In genomic region chr19:47910117-47910618, GRCm38 (mm10) we compare ENCODE assay signal across 9 mouse cellular contexts. TPM values are rescaled to one million over a fixed set of nuclear protein-coding genes. Genes with fewer than 3 reads are reported as not detected.
DNase-seq lines count a peak whose midpoint lies in the region; ATAC-seq and TF ChIP-seq lines count a peak whose summit lies in the region.
"Had no signal": no experiment of that assay in that cellular context is flagged by ENCODE, and none has a peak within 500 bp of the region (broad histone marks: within the 10 kb centered on the region; RNA-seq: fewer than 3 reads in every experiment).

No protein-coding gene starts in this region.

- no peak overlapping the region for H3K27ac ChIP-seq in kidney, postnatal 0 days
- peak overlapping the region; percentile 94 for H3K27ac ChIP-seq in forebrain, embryonic 11.5 days (ENCODE audit: low read depth, low read length)
- no peak overlapping the region; the same call in 1 of the 2 replicates for H3K27ac ChIP-seq in limb, embryonic 15.5 days
- H3K27ac ChIP-seq: layer of hippocampus, adult 2 months had no signal

- H3K4me2 ChIP-seq in kidney, postnatal 0 days (ENCODE audit: low read length) = peak overlapping the region; percentile 53
- H3K4me2 ChIP-seq in forebrain, embryonic 11.5 days (ENCODE audit: low read depth, low read length, severe bottlenecking) = peak overlapping the region; percentile 59
- H3K4me2 ChIP-seq in limb, embryonic 15.5 days = peak overlapping the region; percentile 42; the same call in 1 of the 2 replicates

- H3K9me3 ChIP-seq in kidney, postnatal 0 days (replicated peaks; ENCODE audit: low read length) = no peaks in the 10 kb centered on the region
- no peaks in the 10 kb centered on the region for H3K9me3 ChIP-seq in forebrain, embryonic 11.5 days (ENCODE audit: control insufficient read depth, low read length)
- H3K9me3 ChIP-seq in limb, embryonic 15.5 days = no peaks in the 10 kb centered on the region

- peaks cover 5% of the 10 kb centered on the region; the same call in 1 of the 2 replicates for H3K4me1 ChIP-seq in kidney, postnatal 0 days (replicated peaks; ENCODE audit: insufficient read depth, low read length)
- H3K4me1 ChIP-seq in forebrain, embryonic 11.5 days (replicated peaks; ENCODE audit: control insufficient read depth, insufficient read depth, low read length) = peaks cover 12% of the 10 kb centered on the region
- peaks cover 32% of the 10 kb centered on the region for H3K4me1 ChIP-seq in limb, embryonic 15.5 days

- no peak for TF ChIP-seq CTCF in kidney, postnatal 0 days (IDR thresholded peaks at IDR 0.05; ENCODE audit: low read depth)

- peak overlapping the region; percentile 3; the same call in 1 of the 2 replicates for H3K9ac ChIP-seq in kidney, postnatal 0 days (ENCODE audit: low read depth, low read length)
- H3K9ac ChIP-seq in forebrain, embryonic 11.5 days (ENCODE audit: low read length) = peak overlapping the region; percentile 82
- H3K9ac ChIP-seq in limb, embryonic 15.5 days = no peak overlapping the region

- no peaks in the 10 kb centered on the region for H3K36me3 ChIP-seq in kidney, postnatal 0 days (ENCODE audit: insufficient read depth, low read length)
- no peaks in the 10 kb centered on the region for H3K36me3 ChIP-seq in forebrain, embryonic 11.5 days (ENCODE audit: control insufficient read depth, insufficient read depth, low read length)
- peaks cover 12% of the 10 kb centered on the region; the same call in 1 of the 2 replicates for H3K36me3 ChIP-seq in limb, embryonic 15.5 days
- peaks cover 2% of the 10 kb centered on the region; the same call in 1 of the 2 replicates for H3K36me3 ChIP-seq in splenic B cell, adult 2 months (ENCODE audit: control insufficient read depth, insufficient read depth, low read length, poor library complexity, severe bottlenecking)

- H3K4me3 ChIP-seq in kidney, postnatal 0 days (replicated peaks; ENCODE audit: low read depth, low read length) = no peak overlapping the region
- H3K4me3 ChIP-seq in forebrain, embryonic 11.5 days (ENCODE audit: low read depth, low read length) = 0 out of 2 replicates have a peak overlapping the region, but pooled peaks have one; percentile 26
- H3K4me3 ChIP-seq in limb, embryonic 15.5 days = no peak overlapping the region
- H3K4me3 ChIP-seq: layer of hippocampus, adult 2 months had no signal

- WGBS in kidney, postnatal 0 days = 50% methylated on average over 3 of the region's 4 CpGs
- 43% methylated on average over 3 of the region's 4 CpGs for WGBS in forebrain, embryonic 11.5 days
- 43% methylated on average over 3 of the region's 4 CpGs for WGBS in limb, embryonic 15.5 days

- H3K27me3 ChIP-seq in kidney, postnatal 0 days (ENCODE audit: insufficient read depth, low read length) = no peaks in the 10 kb centered on the region
- H3K27me3 ChIP-seq in forebrain, embryonic 11.5 days (ENCODE audit: control insufficient read depth, insufficient read depth, low read length) = no peaks in the 10 kb centered on the region
- no peaks in the 10 kb centered on the region for H3K27me3 ChIP-seq in limb, embryonic 15.5 days
- H3K27me3 ChIP-seq in splenic B cell, adult 2 months (ENCODE audit: control insufficient read depth, insufficient read depth, low read length, poor library complexity, severe bottlenecking) = no peaks in the 10 kb centered on the region

- DNase-seq in kidney, postnatal 0 days (ENCODE audit: low spot score) = no peak
- no peak for DNase-seq in kidney, postnatal 36 days
- DNase-seq in forebrain, embryonic 11.5 days (ENCODE audit: low spot score) = no peak
- DNase-seq in splenic B cell, adult 2 months (ENCODE audit: low read depth, low spot score) = peak; percentile 68
- DNase-seq in urinary bladder, postnatal 14 days (ENCODE audit: low spot score) = no peak
- no peak for DNase-seq in cerebellum, postnatal 4 days (ENCODE audit: low spot score in 2 of 2)
- no peak for DNase-seq in adrenal gland, postnatal 25 days

- ATAC-seq in kidney, postnatal 0 days (replicated peaks; ENCODE audit: low FRiP score, low read depth) = no peak
- peak; percentile 18 for ATAC-seq in forebrain, embryonic 11.5 days (replicated peaks; ENCODE audit: low FRiP score)
- ATAC-seq in limb, embryonic 15.5 days (ENCODE audit: insufficient number of reproducible peaks, low FRiP score, low TSS enrichment, low read depth) = no peak

RNA-seq across cellular contexts. Expression of gene Cfap43, which starts 8.9 kb away (rescaled TPM):
- 0.06 and 0.16 TPM in 2 replicates for polyA plus RNA-seq in kidney, postnatal 0 days (2015; fragmentation: Nextera tagmentation; extraction: Ambion mirVana)
- 0.04 and 0.15 TPM in 2 replicates for polyA plus RNA-seq in forebrain, embryonic 11.5 days (2014; fragmentation: Nextera tagmentation; extraction: Ambion mirVana)
- polyA plus RNA-seq in limb, embryonic 15.5 days (2015; fragmentation: Nextera tagmentation; extraction: Ambion mirVana) = 0.34 and 0.47 TPM in 2 replicates
- total RNA-seq in adrenal gland, postnatal 25 days (2021) = not detected in 2 replicates

RNA-seq across cellular contexts. Expression of gene Itprip, which starts 8.9 kb away (rescaled TPM):
- polyA plus RNA-seq in kidney, postnatal 0 days (2015; fragmentation: Nextera tagmentation; extraction: Ambion mirVana) = 10.7 and 12.1 TPM in 2 replicates
- polyA plus RNA-seq in forebrain, embryonic 11.5 days (2014; fragmentation: Nextera tagmentation; extraction: Ambion mirVana) = 18.8 and 20.4 TPM in 2 replicates
- 23.0 and 24.3 TPM in 2 replicates for polyA plus RNA-seq in limb, embryonic 15.5 days (2015; fragmentation: Nextera tagmentation; extraction: Ambion mirVana)
- 11.8 and 17.0 TPM in 2 replicates for total RNA-seq in adrenal gland, postnatal 25 days (2021)

RNA-seq across cellular contexts. Expression of gene Cfap58, which starts 27.3 kb away (rescaled TPM):
- polyA plus RNA-seq in kidney, postnatal 0 days (2015; fragmentation: Nextera tagmentation; extraction: Ambion mirVana) = 0.09 TPM in 1 of 2 replicates, not detected in the other
- polyA plus RNA-seq in forebrain, embryonic 11.5 days (2014; fragmentation: Nextera tagmentation; extraction: Ambion mirVana) = not detected in 2 replicates
- polyA plus RNA-seq in limb, embryonic 15.5 days (2015; fragmentation: Nextera tagmentation; extraction: Ambion mirVana) = not detected in 2 replicates
- not detected in 2 replicates for total RNA-seq in adrenal gland, postnatal 25 days (2021)

RNA-seq across cellular contexts. Expression of gene Gsto2, which starts 44.8 kb away (rescaled TPM):
- 1.7 and 1.9 TPM in 2 replicates for polyA plus RNA-seq in kidney, postnatal 0 days (2015; fragmentation: Nextera tagmentation; extraction: Ambion mirVana)
- polyA plus RNA-seq in forebrain, embryonic 11.5 days (2014; fragmentation: Nextera tagmentation; extraction: Ambion mirVana) = 0.76 and 1.1 TPM in 2 replicates
- 1.1 and 1.3 TPM in 2 replicates for polyA plus RNA-seq in limb, embryonic 15.5 days (2015; fragmentation: Nextera tagmentation; extraction: Ambion mirVana)
- 1.4 and 2.9 TPM in 2 replicates for total RNA-seq in adrenal gland, postnatal 25 days (2021)

RNA-seq across cellular contexts. Expression of gene Gsto1, which starts 55.4 kb away (rescaled TPM):
- polyA plus RNA-seq in kidney, postnatal 0 days (2015; fragmentation: Nextera tagmentation; extraction: Ambion mirVana) = 150 and 159 TPM in 2 replicates
- polyA plus RNA-seq in forebrain, embryonic 11.5 days (2014; fragmentation: Nextera tagmentation; extraction: Ambion mirVana) = 75.1 and 83.2 TPM in 2 replicates
- 227 and 249 TPM in 2 replicates for polyA plus RNA-seq in limb, embryonic 15.5 days (2015; fragmentation: Nextera tagmentation; extraction: Ambion mirVana)
- total RNA-seq in adrenal gland, postnatal 25 days (2021) = 143 and 204 TPM in 2 replicates
